Mouse (Mus musculus): ENCODE data around the gene Calml4. TPM values are rescaled to one million over a fixed set of nuclear protein-coding genes. Genes with fewer than 3 reads are reported as not detected.
"Not testable (repeated sequence)": the region's sequence is repeated elsewhere in the genome, so short reads cannot be mapped to it uniquely, and the experiment has no call there.

Gene Calml4
- polyA plus RNA-seq, 1 experiment from 2014 or later: 19.5 TPM

- H3K27me3 ChIP-seq: no peaks in the 10 kb centered on the region
- H3K27ac ChIP-seq (replicated peaks): peak within 1 kb of the TSS; percentile 80
- H3K9me3 ChIP-seq: no peaks in the 10 kb centered on the region
- WGBS: under 1% methylated on average over 32 of the region's 48 CpGs
- no peaks in the 10 kb centered on the region for H3K36me3 ChIP-seq
- peak within 1 kb of the TSS; percentile 75 for H3K9ac ChIP-seq
- peak; percentile 85 for ATAC-seq (ENCODE audit: low FRiP score, low read depth)
- peak within 1 kb of the TSS; percentile 89 for H3K4me2 ChIP-seq
- peaks cover 16% of the 10 kb centered on the region for H3K4me1 ChIP-seq (replicated peaks)
- peak within 1 kb of the TSS; percentile 61 for H3K4me3 ChIP-seq
These were observed 19.2 kb upstream of the Calml4 start, which contains the start of gene Cln6 for GRCm38 (mm10) chr9:62838506-62839171. Gene Cln6, plus strand, starts transcription at chr9:62838785.

- H3K9me3 ChIP-seq: no peaks in the 10 kb centered on the region
- peak overlapping the region; percentile 89 for H3K4me2 ChIP-seq
- H3K9ac ChIP-seq: peak overlapping the region; percentile 75
- 15% methylated on average over 14 of the region's 14 CpGs for WGBS
- H3K27me3 ChIP-seq: no peaks in the 10 kb centered on the region
- peak; percentile 50; the same call in 1 of the 2 replicates for ATAC-seq (ENCODE audit: low FRiP score, low read depth)
- peak overlapping the region; percentile 61 for H3K4me3 ChIP-seq
- no peaks in the 10 kb centered on the region for H3K36me3 ChIP-seq
- peak overlapping the region; percentile 80 for H3K27ac ChIP-seq (replicated peaks)
- H3K4me1 ChIP-seq (replicated peaks): peaks cover 16% of the 10 kb centered on the region
These were observed 18.6 kb upstream of the Calml4 start for GRCm38 (mm10) chr9:62839172-62839770.

- Histone ChIP-seq H3K9me3 (no peaks in the 10 kb centered on the region), H3K4me2 (no peak overlapping the region), H3K4me3 (no peak overlapping the region), H3K27me3 (no peaks in the 10 kb centered on the region), H3K4me1 (replicated peaks) (peaks cover 18% of the 10 kb centered on the region), H3K27ac (replicated peaks) (no peak overlapping the region), H3K9ac (no peak overlapping the region), H3K36me3 (no peaks in the 10 kb centered on the region)
- ATAC-seq (ENCODE audit: low FRiP score, low read depth): no peak
- WGBS: 89% methylated on average over 10 of the region's 10 CpGs
These were observed 14.4 kb upstream of the Calml4 start for GRCm38 (mm10) chr9:62843356-62844024.

- ATAC-seq (ENCODE audit: low FRiP score, low read depth): no peak
- Histone ChIP-seq H3K9ac (no peak overlapping the region), H3K27me3 (no peaks in the 10 kb centered on the region), H3K36me3 (no peaks in the 10 kb centered on the region), H3K9me3 (no peaks in the 10 kb centered on the region), H3K4me2 (no peak overlapping the region), H3K27ac (replicated peaks) (no peak overlapping the region), H3K4me1 (replicated peaks) (peaks cover 14% of the 10 kb centered on the region), H3K4me3 (no peak overlapping the region)
- 91% methylated on average over 5 of the region's 5 CpGs for WGBS
These were observed 13.4 kb upstream of the Calml4 start for GRCm38 (mm10) chr9:62844461-62844860.

GRCm38 (mm10) chr9:62847694-62848093 is 10.2 kb upstream of the Calml4 start:
- no peaks in the 10 kb centered on the region for H3K36me3 ChIP-seq
- peaks cover 9% of the 10 kb centered on the region for H3K4me1 ChIP-seq (replicated peaks)
- 7% methylated on average over 3 of the region's 3 CpGs for WGBS
- H3K9ac ChIP-seq: no peak overlapping the region
- no peak for ATAC-seq (ENCODE audit: low FRiP score, low read depth)
- no peak overlapping the region for H3K4me3 ChIP-seq
- no peaks in the 10 kb centered on the region for H3K9me3 ChIP-seq
- H3K4me2 ChIP-seq: no peak overlapping the region
- H3K27ac ChIP-seq (replicated peaks): no peak overlapping the region
- H3K27me3 ChIP-seq: no peaks in the 10 kb centered on the region

- Histone ChIP-seq H3K36me3 (no peaks in the 10 kb centered on the region), H3K9ac (no peak overlapping the region)
These were observed 9.2 kb upstream of the Calml4 start for GRCm38 (mm10) chr9:62848641-62849040.

GRCm38 (mm10) chr9:62851571-62851970 is 6.3 kb upstream of the Calml4 start:
- Histone ChIP-seq H3K9me3 (no peaks in the 10 kb centered on the region), H3K9ac (no peak overlapping the region), H3K4me3 (no peak overlapping the region), H3K36me3 (no peaks in the 10 kb centered on the region), H3K4me2 (no peak overlapping the region), H3K27ac (replicated peaks) (no peak overlapping the region), H3K4me1 (replicated peaks) (peaks cover 9% of the 10 kb centered on the region), H3K27me3 (no peaks in the 10 kb centered on the region)
- no peak for ATAC-seq (ENCODE audit: low FRiP score, low read depth)
- 69% methylated on average over 2 of the region's 2 CpGs for WGBS

More at GRCm38 (mm10) chr9:62848641-62849040, 9.2 kb upstream of the Calml4 start:
- 80% methylated on average over 3 of the region's 3 CpGs for WGBS
- H3K4me2 ChIP-seq: no peak overlapping the region
- H3K4me1 ChIP-seq (replicated peaks): peaks cover 9% of the 10 kb centered on the region
- ATAC-seq (ENCODE audit: low FRiP score, low read depth): no peak
- no peak overlapping the region for H3K27ac ChIP-seq (replicated peaks)
- H3K9me3 ChIP-seq: no peaks in the 10 kb centered on the region
- no peaks in the 10 kb centered on the region for H3K27me3 ChIP-seq
- no peak overlapping the region for H3K4me3 ChIP-seq

- WGBS: 54% methylated on average over 4 of the region's 4 CpGs
- no peak for ATAC-seq (ENCODE audit: low FRiP score, low read depth)
These were observed 3.4 kb upstream of the Calml4 start for GRCm38 (mm10) chr9:62854483-62854882.

GRCm38 (mm10) chr9:62857216-62857615 is 664 bp upstream of the Calml4 start:
- H3K9me3 ChIP-seq: no peaks in the 10 kb centered on the region
- no peaks in the 10 kb centered on the region for H3K27me3 ChIP-seq
- ATAC-seq (ENCODE audit: low FRiP score, low read depth): no peak
- peaks cover 16% of the 10 kb centered on the region; the same call in 1 of the 2 replicates for H3K4me1 ChIP-seq (replicated peaks)
- 84% methylated on average over 9 of the region's 9 CpGs for WGBS
- H3K9ac ChIP-seq: no peak overlapping the region
- H3K4me3 ChIP-seq: no peak overlapping the region
- H3K36me3 ChIP-seq: no peaks in the 10 kb centered on the region
- no peak overlapping the region for H3K4me2 ChIP-seq
- no peak overlapping the region for H3K27ac ChIP-seq (replicated peaks)

More at GRCm38 (mm10) chr9:62854483-62854882, 3.4 kb upstream of the Calml4 start:
- Histone ChIP-seq H3K4me1 (replicated peaks) (peaks cover 16% of the 10 kb centered on the region; the same call in 1 of the 2 replicates), H3K9ac (no peak overlapping the region), H3K4me3 (no peak overlapping the region), H3K4me2 (no peak overlapping the region), H3K27ac (replicated peaks) (no peak overlapping the region), H3K9me3 (no peaks in the 10 kb centered on the region), H3K27me3 (no peaks in the 10 kb centered on the region), H3K36me3 (no peaks in the 10 kb centered on the region)

- Histone ChIP-seq H3K36me3 (no peaks in the 10 kb centered on the region), H3K4me2 (peak overlapping the region; percentile 3; the same call in 1 of the 2 replicates), H3K4me3 (no peak overlapping the region), H3K9me3 (no peaks in the 10 kb centered on the region), H3K4me1 (replicated peaks) (peaks cover 16% of the 10 kb centered on the region; the same call in 1 of the 2 replicates), H3K9ac (no peak overlapping the region), H3K27ac (replicated peaks) (peak overlapping the region; percentile 7), H3K27me3 (no peaks in the 10 kb centered on the region)
- 48% methylated on average over 8 of the region's 8 CpGs for WGBS
- ATAC-seq (ENCODE audit: low FRiP score, low read depth): no peak
These were observed 563 bp downstream of the Calml4 start for GRCm38 (mm10) chr9:62858266-62859019.

- not testable (repeated sequence) for H3K36me3 ChIP-seq; H3K27ac ChIP-seq (replicated peaks); ATAC-seq (ENCODE audit: low FRiP score, low read depth); H3K9ac ChIP-seq; H3K4me2 ChIP-seq; H3K4me3 ChIP-seq; H3K27me3 ChIP-seq; H3K9me3 ChIP-seq
- peaks cover 16% of the 10 kb centered on the region; the same call in 1 of the 2 replicates for H3K4me1 ChIP-seq (replicated peaks)
- WGBS: 61% methylated on average over 7 of the region's 7 CpGs
These were observed 2.2 kb downstream of the Calml4 start for GRCm38 (mm10) chr9:62860102-62860501.
